Mouse (Mus musculus): ENCODE results near the gene Enpp5. TPM values are rescaled to one million over a fixed set of nuclear protein-coding genes. Genes with fewer than 3 reads are reported as not detected.

Gene Enpp5
- polyA plus RNA-seq, 1 experiment from 2014 or later: 67.7 TPM

DNA sequence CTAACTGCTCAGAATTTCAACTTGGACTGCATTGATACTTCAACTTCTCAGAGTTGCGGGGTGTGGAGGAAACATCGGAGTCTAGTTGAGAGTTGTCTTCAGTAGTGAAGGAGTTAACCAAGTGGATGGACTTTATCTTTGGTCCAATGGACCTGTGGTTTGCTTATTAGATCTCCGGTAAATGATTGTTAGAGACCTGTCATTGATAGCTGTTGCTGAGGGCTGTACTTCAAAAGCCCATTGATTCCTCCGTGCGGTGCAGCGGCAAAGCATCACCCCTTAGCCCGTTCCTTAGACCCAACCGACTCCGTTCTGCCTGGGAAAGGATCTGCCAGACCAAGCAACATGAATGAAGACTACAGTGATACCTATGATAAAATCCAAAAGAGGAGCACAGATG is 55.9 kb downstream of the Enpp5 start:
- WGBS: 75% methylated on average over 9 of the region's 9 CpGs
- no peak overlapping the region for H3K4me3 ChIP-seq (replicated peaks)
- no peaks in the 10 kb centered on the region for H3K4me1 ChIP-seq (replicated peaks)
- H3K4me2 ChIP-seq (replicated peaks): no peak overlapping the region
- no peak for ATAC-seq
- H3K27ac ChIP-seq: 0 out of 2 replicates have a peak overlapping the region, but pooled peaks have one; percentile 15
- no peaks in the 10 kb centered on the region for H3K27me3 ChIP-seq
- no peaks in the 10 kb centered on the region for H3K9me3 ChIP-seq
- no peaks in the 10 kb centered on the region for H3K36me3 ChIP-seq
- H3K9ac ChIP-seq (replicated peaks): no peak overlapping the region

GRCm38 (mm10) chr17:44136018-44136417 is 57.4 kb downstream of the Enpp5 start:
- Histone ChIP-seq H3K27ac (no peak overlapping the region), H3K9me3 (no peaks in the 10 kb centered on the region), H3K4me1 (replicated peaks) (no peaks in the 10 kb centered on the region), H3K4me2 (replicated peaks) (no peak overlapping the region), H3K9ac (replicated peaks) (no peak overlapping the region), H3K27me3 (no peaks in the 10 kb centered on the region), H3K36me3 (no peaks in the 10 kb centered on the region), H3K4me3 (replicated peaks) (no peak overlapping the region)
- 80% methylated on average over 8 of the region's 8 CpGs for WGBS
- no peak for ATAC-seq

Other genes with a start within 250 kb of the Enpp5 start
- gene Enpp4, start 27.0 kb downstream of the Enpp5 start, polyA plus RNA-seq (2015; fragmentation: Nextera tagmentation; extraction: Ambion mirVana): 4.0 and 4.5 TPM in 2 replicates
- gene Clic5, start 109.8 kb downstream of the Enpp5 start, polyA plus RNA-seq (2015; fragmentation: Nextera tagmentation; extraction: Ambion mirVana): 0.70 and 0.72 TPM in 2 replicates